Mouse (Mus musculus) hindbrain, embryonic 14.5 days (tissue): Measurements from ENCODE around the gene Washc4. TPM values are rescaled to one million over a fixed set of nuclear protein-coding genes. Genes with fewer than 3 reads are reported as not detected.

Experiments used
- ATAC-seq: fragments of 200-750 bp; cut with Nextera tagmentation; 2 replicates; pipeline ENCODE4 v1.8.0; 2017; ENCODE audit warnings: moderate number of reproducible peaks, mild to moderate bottlenecking, moderate TSS enrichment, moderate library complexity; ENCODE audit not compliant: low FRiP score
- DNase-seq: peaks from one replicate; pipeline ENCODE4 v3.0.0-alpha.2; 2015; ENCODE audit warnings: low spot score
- H3K27ac ChIP-seq: fragments of 300-500 bp; sonication (generic); 2 replicates; pipeline ENCODE4 v1.5.1; 2014; ENCODE audit warnings: mild to moderate bottlenecking, moderate library complexity
- H3K27me3 ChIP-seq: fragments of 300-500 bp; sonication (generic); 2 replicates; pipeline ENCODE4 v1.6.1; 2014; ENCODE audit warnings: mild to moderate bottlenecking, low read length, mixed read lengths; ENCODE audit not compliant: control insufficient read depth, insufficient read depth
- H3K36me3 ChIP-seq: fragments of 300-500 bp; sonication (generic); replicated peaks from 2 replicates; pipeline ENCODE4 v1.6.1; 2014; ENCODE audit not compliant: control insufficient read depth, insufficient read depth
- H3K4me1 ChIP-seq: fragments of 300-500 bp; sonication (generic); replicated peaks from 2 replicates; pipeline ENCODE4 v1.6.1; 2014; ENCODE audit warnings: antibody characterized with exemption, low read length, mixed read lengths; ENCODE audit not compliant: control insufficient read depth, insufficient read depth
- H3K4me2 ChIP-seq: fragments of 300-500 bp; sonication (generic); replicated peaks from 2 replicates; pipeline ENCODE4 v1.6.1; 2014; ENCODE audit warnings: mild to moderate bottlenecking, moderate library complexity
- H3K4me3 ChIP-seq: fragments of 300-500 bp; sonication (generic); replicated peaks from 2 replicates; pipeline ENCODE4 v1.5.1; 2014; ENCODE audit warnings: mild to moderate bottlenecking, low read length
- H3K9ac ChIP-seq: fragments of 300-500 bp; sonication (generic); 2 replicates; pipeline ENCODE4 v1.6.1; 2014
- H3K9me3 ChIP-seq: fragments of 300-500 bp; sonication (generic); 2 replicates; pipeline ENCODE4 v1.6.1; 2016; ENCODE audit warnings: low read length; ENCODE audit not compliant: control insufficient read depth
- WGBS: fragments of 180-500 bp; shearing (Covaris S2); extraction: QIAGEN DNeasy Blood & Tissue Kit; methylation state at CpG from one replicate; pipeline ENCODE4 v1.1.7; 2014; 5-methylcytosine and 5-hydroxymethylcytosine counted together
- polyA plus RNA-seq: library from polyadenylated mRNA; unstranded; fragments of >200 nt; fragmentation: Nextera tagmentation; extraction: Ambion mirVana; gene quantifications from 2 replicates; pipeline ENCODE4 v1.2.1, GENCODE M21; 2014

Gene Washc4
- polyA plus RNA-seq, 1 experiment from 2014 or later, result 32.7 TPM

- Histone ChIP-seq H3K9me3 (no peaks in the 10 kb centered on the region), H3K4me3 (no peak overlapping the region), H3K4me1 (0 out of 2 replicates have a peak, but pooled peaks cover 3% of the 10 kb centered on the region), H3K36me3 (peaks cover 28% of the 10 kb centered on the region), H3K4me2 (no peak overlapping the region), H3K27me3 (no peaks in the 10 kb centered on the region), H3K9ac (no peak overlapping the region), H3K27ac (no peak overlapping the region)
- ATAC-seq, result no peak
- 97% methylated on average over 5 of the region's 5 CpGs for WGBS
- DNase-seq, result no peak
Observed at GRCm38 (mm10) chr10:83629878-83630277, 86.3 kb downstream of the Washc4 start.

- Histone ChIP-seq H3K27me3 (no peaks in the 10 kb centered on the region), H3K27ac (0 out of 2 replicates have a peak overlapping the region, but pooled peaks have one; percentile 5), H3K4me1 (0 out of 2 replicates have a peak, but pooled peaks cover 3% of the 10 kb centered on the region), H3K9ac (no peak overlapping the region), H3K36me3 (peaks cover 20% of the 10 kb centered on the region), H3K4me2 (no peak overlapping the region), H3K4me3 (no peak overlapping the region), H3K9me3 (no peaks in the 10 kb centered on the region)
- ATAC-seq (peak; percentile 53; the same call in 1 of the 2 replicates), DNase-seq (peak; percentile 64)
- 53% methylated on average over 3 of the region's 3 CpGs for WGBS
Observed at GRCm38 (mm10) chr10:83630899-83631298, 87.3 kb downstream of the Washc4 start.

GRCm38 (mm10) chr10:83631775-83632174, 88.2 kb downstream of the Washc4 start:
- Histone ChIP-seq H3K4me3 (no peak overlapping the region), H3K9ac (no peak overlapping the region), H3K36me3 (peaks cover 15% of the 10 kb centered on the region), H3K4me2 (no peak overlapping the region), H3K27me3 (no peaks in the 10 kb centered on the region), H3K9me3 (no peaks in the 10 kb centered on the region), H3K4me1 (0 out of 2 replicates have a peak, but pooled peaks cover 3% of the 10 kb centered on the region), H3K27ac (no peak overlapping the region)
- no peak for ATAC-seq
- WGBS, result 86% methylated on average over 10 of the region's 10 CpGs
- DNase-seq, result no peak

- ATAC-seq, result no peak
Observed at GRCm38 (mm10) chr10:83632806-83633374, 89.3 kb downstream of the Washc4 start.

GRCm38 (mm10) chr10:83634461-83634860, 90.9 kb downstream of the Washc4 start:
- 31% methylated on average over 5 of the region's 5 CpGs for whole genome bisulfite sequencing

More at GRCm38 (mm10) chr10:83632806-83633374, 89.3 kb downstream of the Washc4 start:
- Histone ChIP-seq H3K27ac (no peak overlapping the region), H3K27me3 (no peaks in the 10 kb centered on the region), H3K4me3 (no peak overlapping the region), H3K9ac (no peak overlapping the region), H3K36me3 (peaks cover 5% of the 10 kb centered on the region; the same call in 1 of the 2 replicates), H3K4me2 (no peak overlapping the region), H3K4me1 (peaks cover 8% of the 10 kb centered on the region; the same call in 1 of the 2 replicates), H3K9me3 (no peaks in the 10 kb centered on the region)
- DNase-seq, result no peak
- 69% methylated on average over 7 of the region's 7 CpGs for WGBS

GRCm38 (mm10) chr10:83636191-83636590, 92.6 kb downstream of the Washc4 start:
- no peaks in the 10 kb centered on the region; the same call in 1 of the 2 replicates for H3K36me3 ChIP-seq
- no peak for DNase-seq
- no peak overlapping the region for H3K4me3 ChIP-seq
- H3K9ac ChIP-seq, result no peak overlapping the region
- peaks cover 8% of the 10 kb centered on the region; the same call in 1 of the 2 replicates for H3K4me1 ChIP-seq
- H3K9me3 ChIP-seq, result no peaks in the 10 kb centered on the region
- H3K4me2 ChIP-seq, result no peak overlapping the region
- WGBS, result 94% methylated on average over 2 of the region's 2 CpGs
- no peaks in the 10 kb centered on the region for H3K27me3 ChIP-seq
- no peak overlapping the region for H3K27ac ChIP-seq
- ATAC-seq, result no peak

More at GRCm38 (mm10) chr10:83634461-83634860, 90.9 kb downstream of the Washc4 start:
- Histone ChIP-seq H3K9me3 (no peaks in the 10 kb centered on the region), H3K4me1 (peaks cover 8% of the 10 kb centered on the region; the same call in 1 of the 2 replicates), H3K9ac (no peak overlapping the region), H3K4me2 (no peak overlapping the region), H3K27ac (no peak overlapping the region), H3K4me3 (no peak overlapping the region), H3K36me3 (no peaks in the 10 kb centered on the region; the same call in 1 of the 2 replicates), H3K27me3 (no peaks in the 10 kb centered on the region)
- ATAC-seq, result no peak
- peak; percentile 39 for DNase-seq

- 41% methylated on average over 6 of the region's 6 CpGs for WGBS
- peaks cover 8% of the 10 kb centered on the region; the same call in 1 of the 2 replicates for H3K4me1 ChIP-seq
- no peak overlapping the region for H3K4me2 ChIP-seq
- DNase-seq (peak; percentile 28), ATAC-seq (no peak)
- no peaks in the 10 kb centered on the region for H3K27me3 ChIP-seq
- H3K27ac ChIP-seq, result no peak overlapping the region
- H3K36me3 ChIP-seq, result no peaks in the 10 kb centered on the region; the same call in 1 of the 2 replicates
- no peaks in the 10 kb centered on the region for H3K9me3 ChIP-seq
- H3K9ac ChIP-seq, result no peak overlapping the region
- H3K4me3 ChIP-seq, result no peak overlapping the region
Observed at GRCm38 (mm10) chr10:83637295-83637694, 93.7 kb downstream of the Washc4 start.

GRCm38 (mm10) chr10:83639881-83640386, 96.4 kb downstream of the Washc4 start:
- DNase-seq, result no peak
- H3K27ac ChIP-seq, result no peak overlapping the region

GRCm38 (mm10) chr10:83641641-83642040, 98.1 kb downstream of the Washc4 start:
- Histone ChIP-seq H3K4me1 (peaks cover 21% of the 10 kb centered on the region), H3K4me3 (no peak overlapping the region), H3K4me2 (no peak overlapping the region), H3K9ac (no peak overlapping the region), H3K27me3 (no peaks in the 10 kb centered on the region), H3K9me3 (no peaks in the 10 kb centered on the region), H3K27ac (no peak overlapping the region), H3K36me3 (no peaks in the 10 kb centered on the region)
- ATAC-seq (no peak), DNase-seq (no peak)
- WGBS, result 84% methylated on average over 3 of the region's 3 CpGs

More at GRCm38 (mm10) chr10:83639881-83640386, 96.4 kb downstream of the Washc4 start:
- no peak overlapping the region for H3K4me2 ChIP-seq
- H3K4me3 ChIP-seq, result no peak overlapping the region
- 48% methylated on average over 10 of the region's 10 CpGs for WGBS
- no peaks in the 10 kb centered on the region for H3K36me3 ChIP-seq
- peaks cover 8% of the 10 kb centered on the region for H3K4me1 ChIP-seq
- no peak overlapping the region for H3K9ac ChIP-seq
- ATAC-seq, result no peak
- H3K9me3 ChIP-seq, result no peaks in the 10 kb centered on the region
- H3K27me3 ChIP-seq, result no peaks in the 10 kb centered on the region
